Mouse (Mus musculus) granulocyte monocyte progenitor cell, adult 5-6 weeks (primary cell): ENCODE results near the gene Zmiz1. TPM values are rescaled to one million over a fixed set of nuclear protein-coding genes. Genes with fewer than 3 reads are reported as not detected.

Experiments used
- ATAC-seq: replicated peaks from 2 replicates; pipeline ENCODE4 v1.8.0; 2016; ENCODE audit warnings: mild to moderate bottlenecking, moderate TSS enrichment, inconsistent platforms; ENCODE audit not compliant: poor library complexity, severe bottlenecking
- total RNA-seq, 2 experiments: library from RNA; stranded (forward) in 1 of 2; stranded (reverse) in 1 of 2; fragments of 200-712, 200-1000 nt in 1 of 2; fragments of >200 nt in 1 of 2; fragmentation: Nextera tagmentation in 1 of 2; gene quantifications; 2 replicates each; pipeline ENCODE4 v1.2.3; 2014 to 2017

Zmiz1 gene
- total RNA-seq, 2 experiments from 2014 or later: 8.9 to 93.2 TPM

GRCm38 (mm10) chr14:25471035-25471434 is 12.1 kb downstream of the Zmiz1 start:
- peak; percentile 57 for ATAC-seq

- ATAC-seq: peak; percentile 46
Observed at GRCm38 (mm10) chr14:25472096-25472861, 13.3 kb downstream of the Zmiz1 start.

- ATAC-seq: peak; percentile 45
Observed at GRCm38 (mm10) chr14:25472981-25473649, 14.1 kb downstream of the Zmiz1 start.

- no peak for ATAC-seq
Observed at GRCm38 (mm10) chr14:25474017-25474416, 15.0 kb downstream of the Zmiz1 start.

- ATAC-seq: no peak
Observed at GRCm38 (mm10) chr14:25474732-25475131, 15.7 kb downstream of the Zmiz1 start.

GRCm38 (mm10) chr14:25476048-25476447 is 17.1 kb downstream of the Zmiz1 start:
- no peak for ATAC-seq

GRCm38 (mm10) chr14:25476453-25476852 is 17.5 kb downstream of the Zmiz1 start:
- ATAC-seq: no peak

GRCm38 (mm10) chr14:25477268-25477667 is 18.3 kb downstream of the Zmiz1 start:
- ATAC-seq: no peak

GRCm38 (mm10) chr14:25478257-25478656 is 19.3 kb downstream of the Zmiz1 start:
- no peak for ATAC-seq

GRCm38 (mm10) chr14:25478755-25479154 is 19.8 kb downstream of the Zmiz1 start:
- no peak for ATAC-seq

GRCm38 (mm10) chr14:25479841-25480252 is 20.9 kb downstream of the Zmiz1 start:
- ATAC-seq: peak; percentile 78

- ATAC-seq: no peak
Observed at GRCm38 (mm10) chr14:25480443-25480842, 21.5 kb downstream of the Zmiz1 start.

- peak; percentile 51 for ATAC-seq
Observed at GRCm38 (mm10) chr14:25480916-25481666, 22.1 kb downstream of the Zmiz1 start.

GRCm38 (mm10) chr14:25481667-25482331 is 22.8 kb downstream of the Zmiz1 start:
- ATAC-seq: no peak

GRCm38 (mm10) chr14:25482404-25482803 is 23.4 kb downstream of the Zmiz1 start:
- ATAC-seq: no peak

- ATAC-seq: no peak
Observed at GRCm38 (mm10) chr14:25483285-25483684, 24.3 kb downstream of the Zmiz1 start.

GRCm38 (mm10) chr14:25484049-25484448 is 25.1 kb downstream of the Zmiz1 start:
- ATAC-seq: peak; percentile 46

- no peak for ATAC-seq
Observed at GRCm38 (mm10) chr14:25486220-25486619, 27.2 kb downstream of the Zmiz1 start.

GRCm38 (mm10) chr14:25486742-25487469 is 27.9 kb downstream of the Zmiz1 start:
- peak; percentile 75 for ATAC-seq

- ATAC-seq: no peak
Observed at GRCm38 (mm10) chr14:25487470-25487955, 28.5 kb downstream of the Zmiz1 start.
